Mouse (Mus musculus) CH12.LX (cell line): Measurements from ENCODE around the gene Golgb1. TPM values are rescaled to one million over a fixed set of nuclear protein-coding genes. Genes with fewer than 3 reads are reported as not detected.
A peak's percentile ranks its signal among the peaks of the same experiment; 100 is the strongest.

ENCODE experiments used
- DNase-seq: peaks from one replicate; pipeline ENCODE4 v3.0.0-alpha.2; 2013; ENCODE audit errors: extremely low read depth
- H3K27ac ChIP-seq: 2 replicates; pipeline ENCODE4 v1.5.1; 2012; ENCODE audit warnings: low read depth, mild to moderate bottlenecking, control low read depth, moderate library complexity; ENCODE audit not compliant: insufficient read depth
- H3K27me3 ChIP-seq: replicated peaks from 2 replicates; pipeline ENCODE3; 2012; ENCODE audit warnings: inconsistent platforms
- H3K36me3 ChIP-seq, 2 experiments: replicated peaks in 1 of 2; 2 replicates each; pipeline versions ENCODE3 to v1.6.1; 2012; ENCODE audit warnings: inconsistent platforms in 1 of 2, low read length in 1 of 2, mild to moderate bottlenecking in 1 of 2, mixed read lengths in 1 of 2, moderate library complexity in 1 of 2; ENCODE audit not compliant: control insufficient read depth in 1 of 2, insufficient read depth in 1 of 2
- H3K4me1 ChIP-seq, 2 experiments: 2 replicates each; pipeline ENCODE4 v1.6.1; 2012; ENCODE audit warnings: inconsistent platforms in 1 of 2, moderate library complexity in 1 of 2; ENCODE audit not compliant: insufficient read depth in 2 of 2, control insufficient read depth in 1 of 2
- H3K4me2 ChIP-seq: 2 replicates; pipeline ENCODE4 v1.6.1; 2012; ENCODE audit warnings: low read depth, mild to moderate bottlenecking, control low read depth; ENCODE audit not compliant: poor library complexity, insufficient read depth, severe bottlenecking
- H3K4me3 ChIP-seq, 3 experiments: fragments of 150-350 bp in 1 of 3; sonication (generic) in 1 of 3; replicated peaks in 1 of 3; 2 replicates each; pipeline versions ENCODE3 to v1.5.1; 2011 to 2012; ENCODE audit warnings: low read depth in 2 of 3, low read length in 2 of 3, mild to moderate bottlenecking in 2 of 3, moderate library complexity in 2 of 3, control low read depth in 1 of 3, improper control_type of control experiment in 1 of 3, inconsistent platforms in 1 of 3, mixed read lengths in 1 of 3; ENCODE audit not compliant: poor library complexity in 1 of 3
- H3K79me2 ChIP-seq: replicated peaks from 2 replicates; pipeline ENCODE4 v1.6.1; 2012; ENCODE audit warnings: mild to moderate bottlenecking, moderate library complexity; ENCODE audit not compliant: control insufficient read depth, poor library complexity, insufficient read depth, severe bottlenecking; ENCODE audit errors: extremely low read depth
- H3K9ac ChIP-seq: 2 replicates; pipeline ENCODE4 v1.6.1; 2012; ENCODE audit warnings: low read depth, mild to moderate bottlenecking, control low read depth, moderate library complexity; ENCODE audit not compliant: insufficient read depth
- H3K9me3 ChIP-seq: replicated peaks from 2 replicates; pipeline ENCODE3; 2012; ENCODE audit warnings: low read length, inconsistent platforms, mixed read lengths
- CTCF ChIP-seq, 2 experiments: IDR thresholded peaks in 1 of 2; conservative IDR thresholded peaks in 1 of 2; 2 replicates each; pipeline ENCODE4 v1.5.1; 2011 to 2012; ENCODE audit warnings: low read depth in 2 of 2, low read length in 2 of 2, improper control_type of control experiment in 1 of 2, inconsistent platforms in 1 of 2, mild to moderate bottlenecking in 1 of 2, moderate library complexity in 1 of 2
- IRF4 ChIP-seq: IDR thresholded peaks from 2 replicates; pipeline ENCODE4 v1.6.1; 2014; ENCODE audit warnings: low read depth, mild to moderate bottlenecking, inconsistent platforms, low read length, improper control_type of control experiment
- JUND ChIP-seq: conservative IDR thresholded peaks from 2 replicates; pipeline ENCODE4 v1.6.1; 2011; ENCODE audit warnings: low read depth, low read length, improper control_type of control experiment
- MXI1 ChIP-seq: IDR thresholded peaks from 2 replicates; pipeline ENCODE4 v1.6.1; 2011; ENCODE audit warnings: mild to moderate bottlenecking, low read depth, low read length, improper control_type of control experiment
- MYC ChIP-seq: IDR thresholded peaks from 2 replicates; pipeline ENCODE4 v1.6.1; 2011; ENCODE audit warnings: low read depth, mild to moderate bottlenecking, improper control_type of control experiment, low read length
- NELFE ChIP-seq: IDR thresholded peaks from 2 replicates; pipeline ENCODE4 v1.6.1; 2011; ENCODE audit warnings: low read depth, low read length, improper control_type of control experiment
- POLR2A ChIP-seq: IDR thresholded peaks from 2 replicates; pipeline ENCODE4 v1.6.1; 2011; ENCODE audit warnings: low read depth, mild to moderate bottlenecking, improper control_type of control experiment, low read length
- POLR2AphosphoS2 ChIP-seq: IDR thresholded peaks from 2 replicates; pipeline ENCODE4 v1.6.1; 2011; ENCODE audit warnings: low read depth, low read length, improper control_type of control experiment
- RCOR1 ChIP-seq: conservative IDR thresholded peaks from 2 replicates; pipeline ENCODE4 v1.6.1; 2012; ENCODE audit warnings: low read depth, mild to moderate bottlenecking, inconsistent platforms, low read length, improper control_type of control experiment
- UBTF ChIP-seq: IDR thresholded peaks from 2 replicates; pipeline ENCODE4 v1.6.1; 2012; ENCODE audit warnings: low read depth, mild to moderate bottlenecking, inconsistent platforms, low read length, improper control_type of control experiment, moderate library complexity
- ZMIZ1 ChIP-seq: IDR thresholded peaks from 2 replicates; pipeline ENCODE4 v1.6.1; 2012; ENCODE audit warnings: low read depth, mild to moderate bottlenecking, inconsistent platforms, low read length, improper control_type of control experiment
- dilution Hi-C: fragments of 300-500 bp; cut with MboI; formaldehyde crosslinking; loops from 2 replicates; pipeline ENCODE4 v1.14.3; 2020; ENCODE audit warnings: low sequenced_read_pairs; ENCODE audit not compliant: extremely low pct_unique_long_range_greater_than_20kb, extremely low pct_ligation_motif_present
- in situ Hi-C: fragments of 300-500 bp; cut with MboI; formaldehyde crosslinking; loops from 3 replicates; pipeline ENCODE4 v1.14.3; 2019; ENCODE audit warnings: low sequenced_read_pairs, low pct_ligation_motif_present, low pct_unique_long_range_greater_than_20kb, mixed read lengths
- polyA plus RNA-seq: library from polyadenylated mRNA; unstranded; fragments of >175 nt; gene quantifications from 2 replicates; pipeline ENCODE4 v1.2.1, GENCODE M21; 2012; ENCODE audit warnings: low read depth; ENCODE audit not compliant: insufficient read length
- total RNA-seq, 2 experiments: library from RNA; depleted of rRNA; stranded (reverse); fragments of 300-350 nt in 1 of 2; fragments of >200 nt in 1 of 2; gene quantifications; 2 replicates each; pipeline ENCODE4 v1.2.3; 2012 to 2014

Golgb1 gene
- total and polyA plus RNA-seq, 3 experiments, result 65.6 to 112 (median 96.8) TPM

DNA sequence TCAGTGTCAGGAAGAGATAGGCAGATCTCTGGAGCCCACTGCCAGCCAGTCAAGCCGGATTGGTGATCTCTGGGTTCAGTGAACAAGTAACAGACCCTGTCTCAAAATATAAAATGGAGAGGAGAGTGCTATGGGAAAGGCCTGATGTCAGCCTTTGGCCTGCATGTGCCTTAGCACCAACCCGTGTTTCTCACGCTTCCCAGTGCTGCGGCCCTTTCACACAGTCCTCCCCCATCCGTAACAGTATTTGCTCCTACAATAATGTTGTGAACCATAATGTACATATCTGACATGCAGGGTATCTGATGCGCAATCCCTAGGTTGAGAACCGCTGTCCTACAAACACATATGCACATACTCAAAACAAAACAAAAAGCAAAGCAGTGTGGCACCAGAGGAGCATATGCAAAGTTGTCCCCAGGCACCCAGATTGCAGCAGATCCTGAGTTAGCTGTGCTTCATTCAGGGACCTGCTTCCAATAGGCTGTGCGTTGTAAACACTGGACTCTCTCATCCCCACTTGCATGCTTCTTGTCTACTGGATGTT is 46.2 kb downstream of the Golgb1 start (continued):
- TF ChIP-seq JUND, result peak; percentile 38; the same call in 1 of the 2 replicates
- TF ChIP-seq NELFE, result no peak
- TF ChIP-seq POLR2AphosphoS2, result 0 out of 2 replicates have a peak, but pooled peaks have one; percentile 12
- peak; percentile 57; the same call in 1 of the 2 replicates for TF ChIP-seq MXI1
- TF ChIP-seq IRF4, result peak; percentile 72
- peak; percentile 32; the same call in 1 of the 2 replicates for TF ChIP-seq MYC

- in situ Hi-C loops, result no loop called here
- H3K79me2 ChIP-seq, result peaks cover 21% of the 10 kb centered on the region
- no peaks in the 10 kb centered on the region for H3K27me3 ChIP-seq
- no peak for DNase-seq
- 0 out of 2 replicates have a peak overlapping the region, but pooled peaks have one; percentile 2 for H3K4me2 ChIP-seq
- TF ChIP-seq RCOR1 (no peak), CTCF (conservative IDR thresholded peaks at IDR 0.05 in 1 of 2, IDR thresholded peaks at IDR 0.05 in 1 of 2; ENCODE audit: low read depth in 2 of 2, low read length in 2 of 2) (no peak), MXI1 (peak; percentile 29; the same call in 1 of the 2 replicates), NELFE (no peak), POLR2A (no peak), ZMIZ1 (0 out of 2 replicates have a peak, but pooled peaks have one; percentile 37)
- TF ChIP-seq, all 38 proteins: peak for 2
- no peak overlapping the region for H3K9ac ChIP-seq
- H3K4me1 ChIP-seq, result peaks cover 21 to 69% of the 10 kb centered on the region in 2 experiments
- H3K27ac ChIP-seq, result 0 out of 2 replicates have a peak overlapping the region, but pooled peaks have one; percentile 0
- H3K4me3 ChIP-seq, result peak overlapping the region in 1 of 3 experiments; percentile 1
- H3K36me3 ChIP-seq, result peaks cover 36 to 80% of the 10 kb centered on the region in 2 experiments
- H3K9me3 ChIP-seq, result no peaks in the 10 kb centered on the region
- dilution Hi-C loops, result no loop called here
Measured at GRCm38 (mm10) chr16:36921980-36922379, 47.0 kb downstream of the Golgb1 start.

GRCm38 (mm10) chr16:36924312-36924711 is 49.4 kb downstream of the Golgb1 start:
- dilution Hi-C loops (no loop called here), in situ Hi-C loops (no loop called here)
- H3K27me3 ChIP-seq, result no peaks in the 10 kb centered on the region
- TF ChIP-seq UBTF (0 out of 2 replicates have a peak, but pooled peaks have one; percentile 41), ZMIZ1 (no peak)
- peaks cover 33 to 72% of the 10 kb centered on the region in 2 experiments for H3K36me3 ChIP-seq
- no peak overlapping the region for H3K9ac ChIP-seq
- no peaks in the 10 kb centered on the region for H3K9me3 ChIP-seq
- peak overlapping the region; percentile 1; the same call in 1 of the 2 replicates for H3K27ac ChIP-seq
- peaks cover 38% of the 10 kb centered on the region for H3K79me2 ChIP-seq
- DNase-seq, result no peak
- no peak overlapping the region for H3K4me3 ChIP-seq
- H3K4me1 ChIP-seq, result peaks cover 34 to 78% of the 10 kb centered on the region in 2 experiments
- H3K4me2 ChIP-seq, result no peak overlapping the region
